Mouse (Mus musculus) ES-Bruce4 (cell line): ENCODE measurements around the gene Rhob.

Experiments
- CTCF ChIP-seq: IDR thresholded peaks from one replicate; pipeline ENCODE4 v1.8.1; 2011; ENCODE audit warnings: low read depth, low read length
- EP300 ChIP-seq: IDR thresholded peaks from 2 replicates; pipeline ENCODE4 v1.6.1; 2011; ENCODE audit warnings: low read depth, low read length; ENCODE audit not compliant: insufficient read depth
- POLR2A ChIP-seq: IDR thresholded peaks from one replicate; pipeline ENCODE4 v1.8.1; 2011; ENCODE audit warnings: low read length; ENCODE audit not compliant: insufficient read depth

DNA sequence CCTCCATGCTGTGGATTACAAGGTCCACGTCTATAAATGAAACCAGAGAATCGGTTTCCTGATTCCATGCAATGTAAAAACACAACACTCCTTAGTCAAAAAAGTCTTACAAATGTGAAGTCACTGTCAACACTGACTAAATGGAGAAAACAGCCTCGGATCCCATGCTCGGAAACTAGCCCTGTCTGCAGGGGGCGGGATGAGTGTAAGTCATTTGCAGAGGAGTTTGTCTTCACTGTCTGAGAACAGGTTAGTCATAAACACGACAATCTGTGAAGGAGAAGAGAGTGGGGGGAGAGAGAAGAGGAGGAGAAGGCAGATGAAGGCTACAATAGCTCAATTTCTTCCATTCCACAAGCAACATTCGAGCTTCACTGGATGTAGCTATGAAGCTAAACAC lies 14.6 kb downstream of the Rhob start:
- TF ChIP-seq CTCF, result no peak
- TF ChIP-seq POLR2A, result no peak
- TF ChIP-seq EP300, result no peak
